Mouse (Mus musculus) testis, postnatal 10 days (tissue): ENCODE data around the gene Shoc2.
"Not testable (repeated sequence)": the region's sequence is repeated elsewhere in the genome, so short reads cannot be mapped to it uniquely, and the experiment has no call there.

Experiments used
- DNase-seq: peaks from one replicate; pipeline ENCODE4 v3.0.0; 2021; ENCODE audit warnings: low spot score

Gene Shoc2

GRCm38 (mm10) chr19:53933050-53933449 is 11.1 kb upstream of the Shoc2 start:
- no peak for DNase-seq

GRCm38 (mm10) chr19:53934046-53934445 is 10.1 kb upstream of the Shoc2 start:
- no peak for DNase-seq

DNA sequence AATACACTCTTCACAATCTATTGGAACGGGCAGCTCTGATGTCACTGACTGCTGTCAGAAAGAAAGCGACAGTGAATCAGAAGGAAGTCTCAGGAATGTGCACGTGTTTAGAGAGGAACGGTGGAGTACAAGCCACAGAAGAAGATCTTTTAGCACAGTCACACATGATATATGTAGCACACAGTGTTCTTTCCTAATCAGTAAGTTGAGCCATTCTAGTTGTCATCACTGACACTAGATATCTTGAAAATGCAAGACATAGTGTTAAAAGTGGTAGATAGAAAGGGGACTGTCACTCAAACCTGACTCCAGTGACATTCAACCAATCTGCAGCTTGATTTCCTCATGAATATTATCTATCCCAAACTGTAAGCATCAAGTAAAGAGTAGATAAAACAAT is 4.6 kb upstream of the Shoc2 start:
- no peak for DNase-seq

- DNase-seq = no peak
Observed at GRCm38 (mm10) chr19:53941139-53941538, 3.0 kb upstream of the Shoc2 start.

GRCm38 (mm10) chr19:53942342-53942741 is 1.8 kb upstream of the Shoc2 start:
- DNase-seq = no peak

GRCm38 (mm10) chr19:53944786-53945169 is 672 bp downstream of the Shoc2 start:
- DNase-seq = no peak

- peak; percentile 73 for DNase-seq
Observed at GRCm38 (mm10) chr19:53945171-53946042, 1.3 kb downstream of the Shoc2 start.

DNA sequence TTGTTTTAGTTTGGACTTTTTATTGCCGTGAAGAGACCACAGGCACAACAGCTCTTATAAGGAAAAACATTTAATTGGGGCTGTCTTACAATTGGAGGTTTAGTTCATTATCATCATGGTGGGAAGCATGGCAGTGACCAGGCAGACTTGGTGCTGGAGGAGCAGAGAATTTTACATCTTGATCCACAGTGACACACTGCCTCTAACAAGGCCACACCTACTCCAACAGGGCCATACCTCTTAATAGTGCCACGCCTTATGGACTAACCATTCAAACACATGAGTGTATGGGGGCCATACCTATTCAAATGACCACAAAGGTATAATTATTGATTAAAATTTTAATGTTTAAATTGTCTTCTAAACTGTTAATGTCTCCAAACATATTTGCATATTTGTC is 13.4 kb downstream of the Shoc2 start:
- DNase-seq = no peak

GRCm38 (mm10) chr19:53962511-53962910 is 18.4 kb downstream of the Shoc2 start:
- DNase-seq = no peak

DNA sequence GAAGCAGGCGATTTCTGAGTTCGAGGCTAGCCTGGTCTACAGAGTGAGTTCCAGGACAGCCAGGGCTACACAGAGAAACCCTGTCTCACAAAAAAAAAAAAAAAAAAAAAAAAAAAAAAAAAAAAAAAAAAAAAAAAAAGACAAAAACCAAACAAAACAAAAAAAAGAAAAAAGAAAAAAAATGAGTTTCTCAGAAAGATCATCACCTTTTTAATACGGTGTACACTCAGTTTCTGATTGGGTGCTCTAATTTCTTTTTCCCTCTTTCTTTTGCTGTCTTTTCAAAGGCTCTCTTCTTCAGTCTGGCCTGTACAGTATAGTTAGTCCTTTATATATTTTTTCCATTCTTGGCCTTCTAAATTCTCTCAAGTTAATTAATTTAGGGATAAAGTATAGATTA is 20.2 kb downstream of the Shoc2 start:
- not testable (repeated sequence) for DNase-seq

- DNase-seq = no peak
Observed at GRCm38 (mm10) chr19:53964910-53965633, 21.0 kb downstream of the Shoc2 start.

- no peak for DNase-seq
Observed at GRCm38 (mm10) chr19:53969226-53969625, 25.1 kb downstream of the Shoc2 start.

DNA sequence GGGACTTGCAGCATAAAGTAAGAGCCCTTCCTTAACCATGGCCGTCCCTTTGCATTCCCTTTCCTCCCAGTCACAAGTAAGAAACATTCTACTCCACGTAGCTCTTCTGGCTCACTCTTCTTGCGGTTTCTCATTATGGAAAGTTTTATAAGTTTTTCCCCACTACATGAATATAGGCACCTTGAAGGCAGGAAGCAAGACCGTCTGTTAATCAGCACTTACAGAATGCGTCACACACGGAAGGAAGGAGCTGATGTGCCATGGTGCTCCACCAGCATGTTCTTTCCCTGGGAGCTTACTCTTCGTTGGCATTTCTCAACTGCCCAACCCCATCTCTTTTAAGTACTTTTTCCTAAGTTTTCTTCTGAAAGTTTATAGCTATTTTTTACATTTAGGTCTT is 27.8 kb downstream of the Shoc2 start:
- DNase-seq = no peak

DNA sequence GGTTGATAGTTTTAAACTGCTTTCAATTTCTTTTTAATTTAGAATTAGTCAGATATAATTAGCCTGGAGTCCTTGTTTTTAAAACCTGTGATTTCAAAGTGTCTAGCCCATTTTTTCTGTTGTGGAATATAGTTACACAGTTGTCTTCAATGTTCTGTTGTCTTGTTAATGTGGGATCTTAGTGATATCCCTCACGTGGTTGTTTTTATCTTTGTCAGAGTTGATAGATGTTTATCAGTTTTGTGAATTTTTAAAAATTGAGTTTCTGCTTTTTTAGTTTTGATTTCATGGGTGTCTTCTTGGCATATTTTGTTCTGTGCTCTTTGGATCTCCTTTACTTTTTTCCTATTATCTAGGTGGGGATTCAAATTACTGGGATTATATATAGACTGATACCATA is 29.6 kb downstream of the Shoc2 start:
- DNase-seq = no peak

GRCm38 (mm10) chr19:53982041-53982440 is 37.9 kb downstream of the Shoc2 start:
- no peak for DNase-seq

DNA sequence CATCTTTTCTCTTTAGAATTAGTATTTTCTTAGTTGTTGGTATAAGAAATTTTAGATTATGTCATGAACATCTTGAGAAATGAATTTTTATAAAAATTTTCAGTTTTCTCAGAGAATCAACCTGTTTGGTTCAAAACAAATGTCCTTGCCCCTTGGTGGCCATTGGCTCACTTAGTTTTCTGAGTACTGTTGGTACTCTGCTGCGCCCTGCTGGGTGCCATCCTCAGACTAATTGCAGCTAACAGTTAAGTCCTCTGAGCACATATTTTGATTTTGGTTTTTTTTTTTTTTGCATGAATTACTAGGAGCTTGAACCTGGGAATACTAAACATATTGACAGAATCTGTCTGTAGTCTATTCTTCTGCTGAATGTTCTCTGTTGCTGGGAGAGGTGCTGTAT is 39.2 kb downstream of the Shoc2 start:
- DNase-seq = no peak

- DNase-seq = no peak
Observed at GRCm38 (mm10) chr19:53984628-53985027, 40.5 kb downstream of the Shoc2 start.

DNA sequence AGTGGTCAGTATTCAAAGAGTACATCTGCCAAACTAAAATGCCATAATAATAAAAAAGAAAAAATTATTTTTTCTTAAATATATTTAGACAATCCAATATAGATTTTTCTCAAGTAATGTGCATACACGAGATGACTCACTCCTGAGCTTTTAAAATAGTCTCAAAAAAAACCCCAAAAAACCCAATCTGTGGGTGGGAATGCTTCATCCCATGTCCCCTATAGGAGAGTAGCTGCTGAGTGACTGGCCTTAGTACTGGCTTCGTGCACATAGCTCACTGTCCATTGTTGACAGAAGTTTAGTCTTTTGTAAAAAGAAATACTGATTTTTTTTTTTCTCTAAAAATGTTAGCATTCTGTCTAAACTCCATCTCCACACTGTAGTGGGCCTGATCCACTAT is 46.4 kb downstream of the Shoc2 start:
- no peak for DNase-seq

DNA sequence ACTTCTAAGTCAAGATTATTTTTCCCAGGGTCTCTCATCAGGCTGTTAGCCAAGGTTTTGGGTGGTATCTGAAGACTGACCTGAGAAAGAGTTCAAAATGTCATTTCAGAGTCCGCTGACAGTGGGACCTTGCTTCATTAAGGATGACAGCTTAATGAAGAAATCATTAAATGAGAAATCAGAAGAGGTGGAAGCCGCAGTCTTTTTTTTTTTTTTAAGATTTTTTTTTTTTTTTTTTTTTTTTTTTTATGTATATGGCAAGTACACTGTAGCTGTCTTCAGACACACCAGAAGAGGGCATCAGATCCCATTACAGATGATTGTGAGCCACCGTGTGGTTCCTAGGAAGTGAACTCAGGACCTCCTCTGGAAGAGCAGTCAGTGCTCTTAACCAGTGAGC is 49.8 kb downstream of the Shoc2 start:
- DNase-seq = no peak

DNA sequence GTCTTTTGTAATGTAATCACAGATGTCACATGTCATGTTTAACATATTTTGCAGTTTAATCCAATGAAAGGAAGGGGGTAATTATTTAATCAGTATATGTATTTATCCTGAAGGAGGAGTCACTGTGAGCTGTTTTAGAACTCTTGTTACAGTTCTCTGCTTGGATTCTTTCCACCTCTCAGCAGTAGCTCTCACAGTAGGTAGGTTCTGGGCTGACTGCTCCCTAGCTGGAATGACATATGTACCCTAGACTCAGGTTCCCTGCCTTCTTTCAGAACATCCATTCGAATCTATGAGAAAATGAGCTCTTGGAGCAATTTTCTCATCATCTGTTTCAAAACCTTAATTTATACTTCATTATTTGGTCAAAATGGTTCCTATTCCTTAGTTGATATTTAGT is 50.2 kb downstream of the Shoc2 start:
- no peak for DNase-seq

- no peak for DNase-seq
Observed at GRCm38 (mm10) chr19:54010973-54011372, 66.9 kb downstream of the Shoc2 start.

GRCm38 (mm10) chr19:54014999-54015398 is 70.9 kb downstream of the Shoc2 start:
- no peak for DNase-seq

GRCm38 (mm10) chr19:54015503-54015902 is 71.4 kb downstream of the Shoc2 start:
- DNase-seq = no peak
